Mouse (Mus musculus): ENCODE results near the gene Clip2. TPM values are rescaled to one million over a fixed set of nuclear protein-coding genes. Genes with fewer than 3 reads are reported as not detected.

Clip2 gene
- polyA plus RNA-seq, 1 experiment = 10.1 TPM

DNA sequence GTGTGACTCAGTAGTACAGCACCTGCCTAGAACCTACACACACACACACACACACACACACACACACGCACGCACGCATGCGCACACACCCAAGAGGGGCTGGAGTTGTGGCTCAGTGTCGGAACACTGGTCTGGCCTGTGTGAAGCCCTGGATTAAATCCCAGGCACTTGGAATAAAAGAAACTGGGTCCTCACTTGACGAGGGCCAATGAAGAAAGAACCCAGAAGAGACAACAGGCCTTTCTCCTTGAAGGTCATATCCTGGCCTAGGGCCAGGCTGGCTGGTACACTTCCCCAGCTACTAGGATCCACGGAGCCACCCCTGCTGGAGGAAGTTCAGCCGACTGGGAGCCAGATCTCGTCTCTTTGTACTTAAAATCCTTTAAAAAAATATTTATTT lies 20.6 kb downstream of the Clip2 start:
- no peak for TF ChIP-seq CTCF (IDR thresholded peaks at IDR 0.05; ENCODE audit: extremely low read depth, insufficient read depth, insufficient read length, insufficient replicate concordance)
- TF ChIP-seq POLR2A (IDR thresholded peaks at IDR 0.05; ENCODE audit: low read depth, low read length) = no peak
- WGBS = 81% methylated on average over 9 of the region's 9 CpGs
- Histone ChIP-seq H3K27ac (ENCODE audit: insufficient read depth, low read length) (no peak overlapping the region), H3K4me1 (ENCODE audit: control insufficient read depth, insufficient read depth, insufficient read length) (no peaks in the 10 kb centered on the region), H3K36me3 (ENCODE audit: control insufficient read depth, insufficient read depth, low read length) (no peaks in the 10 kb centered on the region), H3K27me3 (ENCODE audit: control insufficient read depth, insufficient read depth, low read length) (no peaks in the 10 kb centered on the region), H3K4me3 (ENCODE audit: extremely low read depth, insufficient read depth, insufficient read length) (no peak overlapping the region)
- DNase-seq (ENCODE audit: low read depth in 1 of 2, low spot score in 2 of 2) = no peak

DNA sequence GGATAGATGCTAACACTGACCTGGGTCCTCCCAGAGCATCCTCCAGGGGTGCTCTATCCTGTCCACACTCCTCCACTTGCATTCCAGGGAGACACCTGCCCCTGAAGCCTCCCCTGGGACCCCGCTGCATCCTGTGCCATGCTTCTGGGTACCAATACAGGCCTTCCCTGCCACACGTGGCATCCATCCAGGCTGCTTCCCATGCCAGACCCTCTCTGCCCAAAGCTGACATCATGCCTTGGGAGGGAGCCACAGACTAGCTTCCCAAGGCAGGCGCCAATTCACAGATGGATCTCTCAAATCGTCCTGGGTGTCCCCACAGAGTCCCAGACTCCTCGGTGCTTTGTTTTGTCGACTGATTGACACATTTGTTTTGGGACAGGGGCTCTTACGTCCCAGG lies 21.4 kb downstream of the Clip2 start:
- WGBS = 83% methylated on average over 7 of the region's 7 CpGs
- no peak overlapping the region for H3K4me3 ChIP-seq (ENCODE audit: extremely low read depth, insufficient read depth, insufficient read length)
- no peaks in the 10 kb centered on the region for H3K4me1 ChIP-seq (ENCODE audit: control insufficient read depth, insufficient read depth, insufficient read length)
- H3K36me3 ChIP-seq (ENCODE audit: control insufficient read depth, insufficient read depth, low read length) = no peaks in the 10 kb centered on the region
- no peaks in the 10 kb centered on the region for H3K27me3 ChIP-seq (ENCODE audit: control insufficient read depth, insufficient read depth, low read length)
- no peak for DNase-seq (ENCODE audit: low read depth in 1 of 2, low spot score in 2 of 2)
- TF ChIP-seq CTCF (IDR thresholded peaks at IDR 0.05; ENCODE audit: extremely low read depth, insufficient read depth, insufficient read length, insufficient replicate concordance) (no peak), POLR2A (IDR thresholded peaks at IDR 0.05; ENCODE audit: low read depth, low read length) (no peak)
- no peak overlapping the region for H3K27ac ChIP-seq (ENCODE audit: insufficient read depth, low read length)

DNA sequence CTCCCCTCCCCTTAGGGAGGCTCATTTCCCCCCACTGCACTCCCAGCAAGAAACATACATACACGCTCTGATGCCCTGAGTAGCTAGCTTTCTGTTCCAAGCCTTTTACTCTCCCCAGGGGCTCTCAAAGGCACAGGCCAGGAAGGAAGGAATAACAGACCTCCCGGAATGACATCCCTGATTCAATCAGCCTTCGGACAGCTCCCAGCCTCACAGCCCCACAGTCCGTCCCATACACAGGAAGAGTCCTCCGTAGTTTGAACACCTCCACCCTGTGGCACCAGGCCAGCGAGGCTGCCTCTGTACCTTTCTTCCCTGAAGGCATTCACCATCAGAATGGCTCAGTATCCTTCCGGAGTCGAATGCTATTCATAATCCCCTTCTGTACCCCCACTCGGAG lies 23.7 kb downstream of the Clip2 start:
- no peaks in the 10 kb centered on the region for H3K4me1 ChIP-seq (ENCODE audit: control insufficient read depth, insufficient read depth, insufficient read length)
- H3K4me3 ChIP-seq (ENCODE audit: extremely low read depth, insufficient read depth, insufficient read length) = no peak overlapping the region
- no peaks in the 10 kb centered on the region for H3K36me3 ChIP-seq (ENCODE audit: control insufficient read depth, insufficient read depth, low read length)
- no peaks in the 10 kb centered on the region for H3K27me3 ChIP-seq (ENCODE audit: control insufficient read depth, insufficient read depth, low read length)
- no peak for TF ChIP-seq POLR2A (IDR thresholded peaks at IDR 0.05; ENCODE audit: low read depth, low read length)
- TF ChIP-seq CTCF (IDR thresholded peaks at IDR 0.05; ENCODE audit: extremely low read depth, insufficient read depth, insufficient read length, insufficient replicate concordance) = no peak
- no peak for DNase-seq (ENCODE audit: low read depth in 1 of 2, low spot score in 2 of 2)
- WGBS = 91% methylated on average over 9 of the region's 9 CpGs
- no peak overlapping the region for H3K27ac ChIP-seq (ENCODE audit: insufficient read depth, low read length)

DNA sequence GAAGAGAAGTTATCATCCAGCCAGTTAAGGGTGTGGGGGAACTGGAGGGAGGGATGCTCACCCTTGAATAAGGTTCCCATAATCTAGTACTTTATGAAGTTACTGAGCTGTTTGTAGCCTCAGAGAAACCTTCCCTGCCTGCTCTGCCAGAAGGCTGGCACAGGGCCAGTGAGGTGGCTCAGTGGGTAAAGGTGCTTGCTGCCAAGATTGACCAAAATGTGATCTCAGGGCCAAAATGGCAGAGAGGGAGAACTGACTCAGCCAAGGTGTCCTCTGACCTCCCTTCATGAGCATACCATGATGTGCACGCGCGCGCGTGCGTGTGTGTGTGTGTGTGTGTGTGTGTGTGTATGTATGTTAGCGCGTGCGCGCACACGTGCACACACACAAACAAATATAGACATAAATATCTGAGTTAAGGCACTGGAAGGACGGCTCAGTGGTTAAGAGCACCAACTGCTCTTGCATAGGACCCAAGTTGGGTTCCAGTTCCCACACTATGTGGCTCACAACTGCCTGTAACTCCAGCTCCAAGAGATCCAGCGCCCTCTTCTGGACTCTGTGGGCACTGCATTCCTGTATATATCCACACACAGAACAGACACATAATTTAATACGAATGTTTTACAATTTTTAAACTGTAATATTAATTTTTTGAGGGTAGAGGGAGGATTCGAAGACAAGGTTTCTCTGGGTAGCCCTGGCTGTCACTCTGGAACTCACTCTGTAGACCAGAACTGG lies 26.1 kb downstream of the Clip2 start:
- 92% methylated on average over 15 of the region's 15 CpGs for WGBS
- Histone ChIP-seq H3K4me3 (ENCODE audit: extremely low read depth, insufficient read depth, insufficient read length) (no peak overlapping the region), H3K4me1 (ENCODE audit: control insufficient read depth, insufficient read depth, insufficient read length) (no peaks in the 10 kb centered on the region; the same call in 1 of the 2 replicates), H3K27ac (ENCODE audit: insufficient read depth, low read length) (no peak overlapping the region), H3K27me3 (ENCODE audit: control insufficient read depth, insufficient read depth, low read length) (no peaks in the 10 kb centered on the region), H3K36me3 (ENCODE audit: control insufficient read depth, insufficient read depth, low read length) (no peaks in the 10 kb centered on the region)
- TF ChIP-seq POLR2A (IDR thresholded peaks at IDR 0.05; ENCODE audit: low read depth, low read length) (no peak), CTCF (IDR thresholded peaks at IDR 0.05; ENCODE audit: extremely low read depth, insufficient read depth, insufficient read length, insufficient replicate concordance) (no peak)
- no peak for DNase-seq (ENCODE audit: low read depth in 1 of 2, low spot score in 2 of 2)

DNA sequence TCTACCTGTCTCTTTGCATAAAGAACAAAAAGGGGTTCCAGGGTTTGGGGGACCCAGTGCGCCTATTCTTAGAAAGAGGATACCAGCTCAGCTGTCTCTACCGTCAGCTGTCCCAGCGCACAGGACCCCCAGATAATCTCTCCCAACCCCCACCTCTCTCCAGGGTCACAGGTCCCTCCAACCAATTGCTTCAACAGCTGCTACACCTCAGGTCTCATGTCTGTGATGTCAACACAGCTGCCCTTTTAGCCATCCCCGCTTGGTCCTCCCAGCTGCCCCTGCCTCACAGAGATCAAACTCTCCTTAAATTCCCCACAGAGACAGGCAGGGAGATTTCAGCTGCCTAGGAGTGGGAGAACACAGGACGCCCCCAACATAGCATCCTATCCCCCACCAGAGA lies 28.5 kb downstream of the Clip2 start:
- Histone ChIP-seq H3K27ac (ENCODE audit: insufficient read depth, low read length) (no peak overlapping the region), H3K4me1 (ENCODE audit: control insufficient read depth, insufficient read depth, insufficient read length) (peaks cover 6% of the 10 kb centered on the region; the same call in 1 of the 2 replicates), H3K4me3 (ENCODE audit: extremely low read depth, insufficient read depth, insufficient read length) (no peak overlapping the region), H3K27me3 (ENCODE audit: control insufficient read depth, insufficient read depth, low read length) (no peaks in the 10 kb centered on the region), H3K36me3 (ENCODE audit: control insufficient read depth, insufficient read depth, low read length) (no peaks in the 10 kb centered on the region)
- DNase-seq (ENCODE audit: low read depth in 1 of 2, low spot score in 2 of 2) = no peak
- 91% methylated on average over 5 of the region's 5 CpGs for WGBS
- no peak for TF ChIP-seq POLR2A (IDR thresholded peaks at IDR 0.05; ENCODE audit: low read depth, low read length)
- TF ChIP-seq CTCF (IDR thresholded peaks at IDR 0.05; ENCODE audit: extremely low read depth, insufficient read depth, insufficient read length, insufficient replicate concordance) = no peak

DNA sequence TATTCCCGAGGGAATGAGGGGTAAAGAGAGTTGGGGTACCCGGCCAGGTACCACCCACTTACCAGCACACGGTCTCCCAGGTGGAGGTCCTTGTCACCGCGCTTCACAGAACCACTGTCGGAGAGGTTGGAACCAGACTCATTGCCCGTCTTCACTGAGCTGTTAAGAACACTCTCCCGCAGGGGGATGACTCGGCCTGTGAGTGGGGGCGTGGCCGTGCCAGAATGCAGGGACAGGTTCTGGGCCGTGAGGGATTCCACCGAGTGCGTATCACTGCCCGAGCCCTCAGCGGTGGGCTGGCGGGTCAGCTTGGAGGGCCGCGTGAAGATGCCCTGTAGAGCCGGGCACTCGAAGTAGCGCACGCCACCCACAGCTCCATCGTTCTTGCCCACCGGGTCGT lies 29.7 kb downstream of the Clip2 start:
- TF ChIP-seq POLR2A (IDR thresholded peaks at IDR 0.05; ENCODE audit: low read depth, low read length) (no peak), CTCF (IDR thresholded peaks at IDR 0.05; ENCODE audit: extremely low read depth, insufficient read depth, insufficient read length, insufficient replicate concordance) (no peak)
- Histone ChIP-seq H3K27me3 (ENCODE audit: control insufficient read depth, insufficient read depth, low read length) (no peaks in the 10 kb centered on the region), H3K27ac (ENCODE audit: insufficient read depth, low read length) (no peak overlapping the region), H3K4me3 (ENCODE audit: extremely low read depth, insufficient read depth, insufficient read length) (no peak overlapping the region), H3K4me1 (ENCODE audit: control insufficient read depth, insufficient read depth, insufficient read length) (peaks cover 6% of the 10 kb centered on the region; the same call in 1 of the 2 replicates), H3K36me3 (ENCODE audit: control insufficient read depth, insufficient read depth, low read length) (no peaks in the 10 kb centered on the region)
- WGBS = 93% methylated on average over 25 of the region's 26 CpGs
- DNase-seq (ENCODE audit: low read depth in 1 of 2, low spot score in 2 of 2) = no peak

DNA sequence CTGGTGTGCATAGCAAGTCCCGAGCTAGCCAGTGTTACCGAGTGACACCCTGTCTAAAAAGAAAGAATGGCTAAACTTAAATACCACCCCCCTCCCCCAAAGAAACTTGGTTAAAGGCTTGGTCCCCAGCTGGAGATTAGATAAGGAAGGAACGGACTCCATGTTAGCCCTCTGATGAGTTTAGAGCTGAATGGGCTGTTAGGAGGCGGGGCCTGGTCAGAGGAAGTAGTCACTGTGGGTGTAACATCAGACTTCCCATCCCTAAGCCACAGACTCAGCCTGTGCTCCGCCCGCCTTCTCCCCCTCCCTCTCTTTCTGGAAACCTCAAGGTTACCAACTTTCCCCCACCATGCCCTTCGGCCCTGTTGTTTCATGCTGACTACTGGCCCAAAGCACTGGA lies 30.4 kb downstream of the Clip2 start:
- H3K27ac ChIP-seq (ENCODE audit: insufficient read depth, low read length) = no peak overlapping the region
- 39% methylated on average over 6 of the region's 7 CpGs for WGBS

More for the DNA sequence above, 30.4 kb downstream of the Clip2 start:
- H3K4me1 ChIP-seq (ENCODE audit: control insufficient read depth, insufficient read depth, insufficient read length) = peaks cover 6% of the 10 kb centered on the region; the same call in 1 of the 2 replicates
- TF ChIP-seq POLR2A (IDR thresholded peaks at IDR 0.05; ENCODE audit: low read depth, low read length) (no peak), CTCF (IDR thresholded peaks at IDR 0.05; ENCODE audit: extremely low read depth, insufficient read depth, insufficient read length, insufficient replicate concordance) (no peak)
- H3K27me3 ChIP-seq (ENCODE audit: control insufficient read depth, insufficient read depth, low read length) = no peaks in the 10 kb centered on the region
- no peaks in the 10 kb centered on the region; the same call in 1 of the 2 replicates for H3K36me3 ChIP-seq (ENCODE audit: control insufficient read depth, insufficient read depth, low read length)
- DNase-seq (ENCODE audit: low read depth in 1 of 2, low spot score in 2 of 2) = peak; percentile 21 to 24
- no peak overlapping the region for H3K4me3 ChIP-seq (ENCODE audit: extremely low read depth, insufficient read depth, insufficient read length)
